Mouse (Mus musculus) adrenal gland, postnatal 10 days (tissue): ENCODE results near the gene Timmdc1. TPM values are rescaled to one million over a fixed set of nuclear protein-coding genes. Genes with fewer than 3 reads are reported as not detected.
A peak's percentile ranks its signal among the peaks of the same experiment; 100 is the strongest.
"Not testable (repeated sequence)": the region's sequence is repeated elsewhere in the genome, so short reads cannot be mapped to it uniquely, and the experiment has no call there.

ENCODE experiments used
- DNase-seq: peaks from one replicate; pipeline ENCODE4 v3.0.0; 2021; ENCODE audit warnings: mixed read lengths
- total RNA-seq, 2 experiments: library from RNA; stranded (reverse); gene quantifications; 2 replicates each; pipeline ENCODE4 v1.2.3; 2021

Timmdc1 gene
- total RNA-seq, 2 experiments from 2014 or later, result 43.5 to 52.7 TPM

GRCm38 (mm10) chr16:38496604-38497140 lies 25.8 kb downstream of the Timmdc1 start:
- DNase-seq, result no peak

DNA sequence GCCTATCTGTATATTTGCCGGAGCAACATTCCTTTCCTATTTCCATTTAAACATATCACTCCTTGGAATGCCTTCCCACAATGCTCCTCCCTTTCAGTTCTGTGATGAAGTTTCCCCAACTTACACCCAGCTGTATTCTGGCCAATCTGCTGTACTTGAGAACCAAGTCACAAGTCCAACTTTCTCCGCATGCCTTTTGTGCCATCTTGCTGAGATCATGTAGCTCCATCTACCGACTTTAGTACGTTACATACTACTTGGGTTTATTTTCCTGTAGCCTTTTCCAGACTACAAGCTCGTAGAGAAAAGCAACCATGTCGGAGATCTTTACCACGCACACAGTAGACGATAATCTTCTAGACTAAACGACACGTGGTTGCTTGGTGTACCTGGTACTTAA lies 28.6 kb downstream of the Timmdc1 start:
- no peak for DNase-seq

DNA sequence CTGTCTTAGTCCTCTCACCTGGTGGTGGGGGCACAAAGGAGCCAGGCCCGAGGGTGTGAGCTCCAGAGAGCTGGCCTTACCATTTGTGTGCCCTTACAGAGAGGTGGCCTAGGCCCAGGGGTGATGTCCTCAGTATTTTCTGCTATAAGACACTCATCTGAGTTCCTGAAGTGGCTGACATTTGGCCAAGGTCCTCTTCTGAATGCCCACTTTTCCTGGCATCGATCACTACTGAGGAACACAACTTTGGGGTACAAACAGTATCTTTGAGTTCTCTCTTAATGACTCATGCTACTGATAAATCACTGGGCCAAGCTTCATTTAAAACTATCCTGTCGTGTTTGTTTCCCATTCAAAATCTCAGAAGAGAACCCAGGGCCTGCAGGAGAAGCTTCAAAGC lies 29.9 kb downstream of the Timmdc1 start:
- no peak for DNase-seq

GRCm38 (mm10) chr16:38483582-38484309 lies 38.7 kb downstream of the Timmdc1 start:
- peak; percentile 21 for DNase-seq

DNA sequence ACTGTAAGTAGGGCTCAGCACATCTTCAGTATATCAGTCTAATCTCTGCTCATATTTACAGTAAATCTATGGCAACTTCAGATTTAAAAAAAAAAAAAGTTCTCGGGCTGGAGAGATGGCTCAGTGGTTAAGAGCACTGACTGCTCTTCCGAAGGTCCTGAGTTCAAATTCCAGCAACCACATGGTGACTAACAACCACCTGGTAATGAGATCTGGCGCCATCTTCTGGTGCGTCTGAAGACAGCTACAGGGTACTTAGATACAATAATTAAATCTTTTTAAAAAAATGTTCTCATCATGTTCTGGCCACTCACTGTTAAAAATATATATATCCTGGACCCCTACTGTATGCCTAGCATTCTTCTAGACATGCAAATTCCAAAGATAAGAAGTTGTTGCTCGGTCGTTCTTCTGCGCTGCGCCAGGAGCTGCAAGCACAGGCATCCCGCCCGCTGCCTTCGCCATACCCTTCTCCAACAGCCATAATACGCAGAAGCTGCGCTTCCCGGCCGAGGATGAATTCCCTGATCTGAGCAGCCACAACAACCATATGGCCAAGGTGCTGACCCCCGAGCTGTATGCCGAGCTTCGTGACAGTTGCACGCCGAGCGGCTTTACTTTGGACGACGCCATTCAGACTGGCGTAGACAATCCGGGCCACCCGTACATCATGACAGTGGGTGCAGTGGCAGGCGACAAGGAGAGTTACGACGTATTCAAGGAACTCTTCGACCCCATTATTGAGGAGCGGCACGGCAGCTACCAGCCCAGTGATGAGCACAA lies 39.5 kb downstream of the Timmdc1 start:
- DNase-seq, result peak; percentile 60

- no peak for DNase-seq
Measured at GRCm38 (mm10) chr16:38481327-38481726, 41.1 kb downstream of the Timmdc1 start.

DNA sequence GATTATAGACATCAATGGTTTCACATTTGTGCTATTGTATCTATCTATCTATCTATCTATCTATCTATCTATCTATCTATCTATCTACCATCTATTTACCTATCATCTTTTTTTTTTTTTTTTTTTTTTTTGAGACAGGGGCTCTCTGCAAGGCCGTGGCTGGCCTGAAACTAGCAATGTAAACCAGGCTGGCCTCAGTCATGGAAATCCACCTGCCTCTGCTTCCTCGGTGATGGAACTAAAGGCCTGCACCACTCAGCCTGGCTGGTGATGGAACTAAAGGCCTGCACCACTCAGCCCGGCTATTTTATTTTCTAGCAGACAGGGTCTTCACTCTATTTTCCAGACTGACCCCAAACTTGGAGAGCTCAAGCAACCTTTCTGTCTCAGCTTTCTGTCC lies 44.2 kb downstream of the Timmdc1 start:
- no peak for DNase-seq

DNA sequence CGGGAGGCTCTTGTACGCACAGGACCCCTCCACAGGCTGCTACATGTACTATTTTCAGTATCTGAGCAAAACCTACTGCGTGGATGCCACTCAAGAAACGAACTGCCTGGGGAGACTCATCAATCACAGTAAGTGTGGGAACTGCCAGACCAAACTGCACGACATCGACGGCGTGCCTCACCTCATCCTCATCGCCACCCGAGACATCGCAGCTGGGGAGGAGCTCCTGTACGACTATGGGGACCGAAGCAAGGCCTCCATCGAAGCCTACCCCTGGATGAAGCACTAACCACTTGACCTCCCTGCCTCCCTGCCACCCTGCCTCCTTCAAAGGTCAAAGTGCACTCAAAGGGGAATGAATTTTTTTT lies 45.2 kb downstream of the Timmdc1 start:
- not testable (repeated sequence) for DNase-seq

DNA sequence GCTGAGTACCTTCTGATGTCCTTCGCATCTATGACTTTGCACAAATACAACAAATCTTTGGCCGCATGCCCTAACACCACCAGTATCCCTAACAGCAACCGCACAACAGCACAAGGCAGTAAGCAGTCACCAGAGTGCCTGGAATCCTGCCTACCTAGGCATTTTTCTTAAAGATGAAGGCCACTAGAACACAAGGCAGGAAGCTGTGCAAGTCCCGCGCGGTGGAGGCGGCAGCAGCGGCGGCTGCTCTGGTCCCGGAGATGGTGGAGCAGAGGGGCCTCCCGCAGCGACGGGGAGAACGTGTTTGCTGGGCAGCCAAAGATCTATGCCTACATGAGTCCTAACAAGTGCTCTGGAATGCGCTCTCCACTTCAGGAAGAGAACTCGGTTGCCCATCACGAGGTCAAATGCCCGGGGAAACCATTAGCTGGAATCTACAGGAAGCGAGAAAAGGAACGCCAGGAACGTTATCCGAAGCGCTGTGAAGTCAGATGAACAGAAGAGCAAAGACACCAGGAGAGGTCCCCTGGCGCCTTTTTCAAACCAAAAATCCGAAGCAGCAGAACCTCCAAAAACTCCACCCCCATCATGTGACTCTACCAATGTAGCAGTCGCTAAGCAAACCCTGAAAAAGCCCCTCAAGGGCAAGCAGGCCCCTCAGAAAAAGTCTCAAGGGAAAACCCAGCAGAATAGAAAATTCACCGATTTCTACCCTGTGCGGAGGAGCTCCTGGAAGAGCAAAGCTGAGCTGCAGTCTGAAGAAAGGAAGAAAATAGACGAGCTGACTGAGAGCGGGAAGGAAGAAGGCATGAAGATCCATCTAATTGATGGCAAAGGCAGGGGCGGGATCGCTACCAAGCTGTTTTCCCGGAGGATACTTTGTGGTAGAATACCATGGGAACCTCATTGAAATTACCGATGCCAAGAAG lies 45.9 kb downstream of the Timmdc1 start:
- peak; percentile 63 for DNase-seq

GRCm38 (mm10) chr16:38475681-38476311 lies 46.7 kb downstream of the Timmdc1 start:
- DNase-seq, result no peak

DNA sequence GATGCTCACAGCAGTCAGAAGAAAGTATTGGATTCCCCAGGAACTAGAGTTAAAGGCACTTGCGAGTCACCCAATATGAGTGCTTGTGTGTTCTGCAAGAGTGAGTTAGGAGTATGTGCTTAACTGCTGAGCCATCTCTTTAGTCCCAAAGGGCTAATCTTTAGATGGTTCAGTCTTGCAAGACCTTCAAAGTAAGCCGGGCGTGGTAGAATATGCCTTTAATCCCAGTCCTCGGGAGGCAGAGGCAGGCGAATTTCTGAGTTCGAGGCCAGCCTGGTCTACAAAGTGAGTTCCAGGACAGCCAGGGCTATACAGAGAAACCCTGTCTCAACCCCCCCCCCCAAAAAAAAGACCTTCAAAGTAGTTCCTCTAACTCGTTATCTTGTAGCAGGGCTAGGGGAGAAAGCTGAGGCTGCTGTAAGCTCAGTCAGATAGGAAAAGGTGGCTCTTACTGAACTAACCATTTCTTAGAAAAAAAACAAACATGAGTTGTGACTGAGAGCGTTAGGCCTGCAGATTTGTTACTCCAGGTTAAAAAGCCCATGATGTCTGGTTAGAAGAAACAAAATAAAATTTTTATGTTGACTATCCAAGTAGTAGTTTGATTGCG lies 47.7 kb downstream of the Timmdc1 start:
- DNase-seq, result no peak

- DNase-seq, result no peak
Measured at GRCm38 (mm10) chr16:38473661-38474060, 48.8 kb downstream of the Timmdc1 start.

DNA sequence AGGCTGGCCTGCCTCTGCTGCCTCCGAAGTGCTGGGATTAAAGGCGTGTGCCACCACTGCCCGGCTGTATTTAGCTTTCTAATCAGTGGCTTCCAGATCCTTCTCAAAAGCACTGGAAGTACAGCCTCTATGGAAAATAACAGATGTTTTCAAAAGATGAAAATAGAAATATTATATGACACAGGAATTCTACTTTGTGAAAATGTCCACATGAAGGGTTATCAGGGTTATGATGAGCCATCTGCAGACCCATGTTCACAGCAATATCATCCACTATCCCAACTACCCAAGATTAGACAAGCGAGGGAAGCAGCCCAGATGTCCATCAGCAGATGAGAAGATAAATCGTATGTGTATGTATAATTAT lies 50.0 kb downstream of the Timmdc1 start:
- no peak for DNase-seq

DNA sequence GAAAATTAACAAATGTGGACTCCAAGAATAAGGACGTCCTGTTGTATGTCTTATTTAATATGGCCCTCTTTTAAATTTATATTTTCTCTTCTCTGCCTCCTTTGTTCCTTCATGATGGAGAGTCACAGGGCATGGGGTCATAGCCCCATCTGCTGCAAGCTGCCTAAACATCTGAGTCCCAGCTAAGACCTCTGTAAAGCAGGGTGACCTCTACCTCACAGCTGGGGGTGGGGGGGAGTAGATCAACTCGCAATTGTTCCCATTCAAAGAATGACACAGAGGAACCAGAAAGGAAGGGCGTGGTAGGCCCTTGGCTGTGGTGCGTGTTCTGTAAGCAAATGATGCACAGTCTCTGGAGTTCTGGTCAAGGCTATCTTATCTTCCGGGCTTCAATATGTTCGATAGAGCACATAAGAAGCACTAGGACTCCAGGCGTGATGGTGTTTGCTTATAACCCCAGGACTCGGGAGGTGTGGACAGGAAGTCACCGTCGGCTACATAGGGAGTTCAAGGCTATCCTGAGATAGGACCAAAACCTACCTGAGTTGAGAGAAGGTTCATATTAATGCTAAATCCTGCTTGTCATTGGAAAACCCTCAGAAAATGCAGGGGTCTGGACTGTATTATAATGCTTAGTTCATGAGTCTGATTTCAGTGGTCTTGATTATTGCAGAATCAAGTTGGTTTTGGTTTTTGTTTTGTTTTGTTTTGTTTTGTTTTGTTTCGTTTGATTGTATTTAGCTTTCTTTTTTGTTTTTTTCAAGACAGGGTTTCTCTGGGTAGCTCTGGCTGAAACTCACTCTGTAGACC lies 50.6 kb downstream of the Timmdc1 start:
- no peak for DNase-seq

GRCm38 (mm10) chr16:38469437-38469836 lies 53.0 kb downstream of the Timmdc1 start:
- DNase-seq, result no peak

DNA sequence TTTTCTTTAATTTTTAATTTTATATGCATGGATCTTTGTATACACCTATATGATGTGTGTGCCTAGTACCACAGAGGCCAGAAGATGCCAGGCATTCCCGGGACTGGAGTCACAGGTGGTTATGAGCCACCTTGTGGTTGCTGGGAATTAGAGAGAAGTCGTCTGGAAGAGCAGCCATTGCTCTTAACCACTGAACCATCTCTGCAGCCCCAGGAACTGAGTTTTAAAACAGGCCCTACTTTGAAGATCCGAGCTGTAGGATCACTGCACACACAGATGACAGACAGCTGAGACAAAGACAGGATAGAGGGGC lies 53.8 kb downstream of the Timmdc1 start:
- DNase-seq, result no peak

GRCm38 (mm10) chr16:38467917-38468705 lies 54.4 kb downstream of the Timmdc1 start:
- DNase-seq, result peak; percentile 51

- DNase-seq, result no peak
Measured at GRCm38 (mm10) chr16:38467091-38467916, 55.2 kb downstream of the Timmdc1 start.

GRCm38 (mm10) chr16:38466089-38466488 lies 56.4 kb downstream of the Timmdc1 start:
- DNase-seq, result no peak
